Mouse (Mus musculus) brown adipose tissue, adult 24 weeks (tissue): ENCODE data around the gene Slc2a4. TPM values are rescaled to one million over a fixed set of nuclear protein-coding genes. Genes with fewer than 3 reads are reported as not detected.

Experiments
- H3K27ac ChIP-seq: fragments of 200-500 bp; replicated peaks from 2 replicates; pipeline ENCODE4 v1.5.1; 2012; ENCODE audit warnings: low read depth, mild to moderate bottlenecking, low read length
- H3K4me1 ChIP-seq: fragments of 200-500 bp; 2 replicates; pipeline ENCODE4 v1.6.1; 2012; ENCODE audit warnings: low read length, mixed read lengths; ENCODE audit not compliant: control insufficient read depth, insufficient read depth, insufficient read length
- H3K4me3 ChIP-seq: fragments of 200-500 bp; 2 replicates; pipeline ENCODE4 v1.5.1; 2012; ENCODE audit warnings: low read depth, mild to moderate bottlenecking, low read length, moderate library complexity; ENCODE audit not compliant: insufficient read depth
- polyA plus RNA-seq: library from polyadenylated mRNA; stranded (reverse); fragments of >200 nt; gene quantifications from 2 replicates; pipeline ENCODE4 v1.2.4, GENCODE M21; 2012; ENCODE audit not compliant: missing spikeins, insufficient read depth, insufficient read length

Gene Slc2a4
- polyA plus RNA-seq, 1 experiment: 466 TPM

GRCm38 (mm10) chr11:69981141-69981762, 33.3 kb upstream of the Slc2a4 start, which contains the start of gene Ctdnep1:
TSS of gene Ctdnep1 (plus strand) at chr11:69981156.
- Histone ChIP-seq H3K4me1 (peaks cover 9% of the 10 kb centered on the region), H3K27ac (peak within 1 kb of the TSS; percentile 97), H3K4me3 (peak within 1 kb of the TSS; percentile 94)

GRCm38 (mm10) chr11:69980196-69981140, 32.5 kb upstream of the Slc2a4 start:
- Histone ChIP-seq H3K4me1 (peaks cover 9% of the 10 kb centered on the region), H3K4me3 (peak overlapping the region; percentile 94), H3K27ac (peak overlapping the region; percentile 97)

- H3K4me3 ChIP-seq: peak overlapping the region; percentile 82
- peak overlapping the region; percentile 97 for H3K27ac ChIP-seq
- H3K4me1 ChIP-seq: peaks cover 9% of the 10 kb centered on the region
Observed at GRCm38 (mm10) chr11:69979827-69980195, 31.8 kb upstream of the Slc2a4 start.

GRCm38 (mm10) chr11:69976271-69976670, 28.3 kb upstream of the Slc2a4 start:
- H3K4me1 ChIP-seq: no peaks in the 10 kb centered on the region
- H3K27ac ChIP-seq: no peak overlapping the region
- no peak overlapping the region for H3K4me3 ChIP-seq

- H3K4me1 ChIP-seq: no peaks in the 10 kb centered on the region
- H3K27ac ChIP-seq: no peak overlapping the region
- no peak overlapping the region for H3K4me3 ChIP-seq
Observed at GRCm38 (mm10) chr11:69974907-69975306, 26.9 kb upstream of the Slc2a4 start.

- Histone ChIP-seq H3K4me1 (peaks cover 4% of the 10 kb centered on the region; the same call in 1 of the 2 replicates), H3K27ac (no peak overlapping the region), H3K4me3 (no peak overlapping the region)
Observed at GRCm38 (mm10) chr11:69970775-69971174, 22.8 kb upstream of the Slc2a4 start.

- no peak overlapping the region for H3K4me3 ChIP-seq
- H3K27ac ChIP-seq: no peak overlapping the region
- H3K4me1 ChIP-seq: peaks cover 4% of the 10 kb centered on the region; the same call in 1 of the 2 replicates
Observed at GRCm38 (mm10) chr11:69970222-69970621, 22.2 kb upstream of the Slc2a4 start.

GRCm38 (mm10) chr11:69968793-69969192, 20.8 kb upstream of the Slc2a4 start:
- peaks cover 4% of the 10 kb centered on the region; the same call in 1 of the 2 replicates for H3K4me1 ChIP-seq
- H3K27ac ChIP-seq: no peak overlapping the region
- H3K4me3 ChIP-seq: no peak overlapping the region

- H3K27ac ChIP-seq: no peak overlapping the region
- peak overlapping the region; percentile 42; the same call in 1 of the 2 replicates for H3K4me3 ChIP-seq
- peaks cover 4% of the 10 kb centered on the region; the same call in 1 of the 2 replicates for H3K4me1 ChIP-seq
Observed at GRCm38 (mm10) chr11:69966860-69967517, 19.0 kb upstream of the Slc2a4 start.

GRCm38 (mm10) chr11:69966006-69966859, 18.2 kb upstream of the Slc2a4 start:
- Histone ChIP-seq H3K4me3 (peak overlapping the region; percentile 42), H3K27ac (no peak overlapping the region), H3K4me1 (peaks cover 4% of the 10 kb centered on the region; the same call in 1 of the 2 replicates)

- no peak overlapping the region for H3K27ac ChIP-seq
- no peak overlapping the region; the same call in none of the 2 replicates for H3K4me3 ChIP-seq
- peaks cover 4% of the 10 kb centered on the region; the same call in 1 of the 2 replicates for H3K4me1 ChIP-seq
Observed at GRCm38 (mm10) chr11:69965271-69966005, 17.4 kb upstream of the Slc2a4 start.

- Histone ChIP-seq H3K27ac (no peak within 1 kb of the TSS), H3K4me3 (no peak within 1 kb of the TSS; the same call in none of the 2 replicates), H3K4me1 (peaks cover 4% of the 10 kb centered on the region; the same call in 1 of the 2 replicates)
Observed at GRCm38 (mm10) chr11:69964650-69965270, 16.8 kb upstream of the Slc2a4 start, which contains the start of gene Cldn7. TSS of gene Cldn7 (plus strand) at chr11:69964779.

GRCm38 (mm10) chr11:69961841-69962240, 13.9 kb upstream of the Slc2a4 start:
- Histone ChIP-seq H3K27ac (no peak overlapping the region), H3K4me1 (peaks cover 3% of the 10 kb centered on the region; the same call in 1 of the 2 replicates), H3K4me3 (no peak overlapping the region)
